Mouse (Mus musculus): ENCODE data around the gene Tradd. TPM values are rescaled to one million over a fixed set of nuclear protein-coding genes. Genes with fewer than 3 reads are reported as not detected.
"Not testable (repeated sequence)": the region's sequence is repeated elsewhere in the genome, so short reads cannot be mapped to it uniquely, and the experiment has no call there.

Gene Tradd
- polyA plus RNA-seq, 1 experiment, result 8.7 TPM

GRCm38 (mm10) chr8:105295895-105296573, 31.6 kb upstream of the Tradd start, which contains the start of gene Exoc3l:
Gene Exoc3l, minus strand, starts transcription at chr8:105296101.
- no peak for DNase-seq (ENCODE audit: extremely low spot score in 1 of 2, low spot score in 1 of 2)

- DNase-seq (ENCODE audit: extremely low spot score in 1 of 2, low spot score in 1 of 2), result no peak
Measured at GRCm38 (mm10) chr8:105295256-105295655, 30.8 kb upstream of the Tradd start.

- no peak for DNase-seq (ENCODE audit: extremely low spot score in 1 of 2, low spot score in 1 of 2)
Measured at GRCm38 (mm10) chr8:105294776-105295175, 30.4 kb upstream of the Tradd start.

- DNase-seq (ENCODE audit: extremely low spot score in 1 of 2, low spot score in 1 of 2), result no peak
Measured at GRCm38 (mm10) chr8:105293405-105293804, 29.0 kb upstream of the Tradd start.

- no peak for DNase-seq (ENCODE audit: extremely low spot score in 1 of 2, low spot score in 1 of 2)
Measured at GRCm38 (mm10) chr8:105292471-105292870, 28.1 kb upstream of the Tradd start.

- DNase-seq (ENCODE audit: extremely low spot score in 1 of 2, low spot score in 1 of 2), result not testable (repeated sequence)
Measured at GRCm38 (mm10) chr8:105291802-105292201, 27.4 kb upstream of the Tradd start.

GRCm38 (mm10) chr8:105291364-105291763, 27.0 kb upstream of the Tradd start:
- not testable (repeated sequence) for DNase-seq (ENCODE audit: extremely low spot score in 1 of 2, low spot score in 1 of 2)

GRCm38 (mm10) chr8:105290554-105291314, 26.3 kb upstream of the Tradd start:
- DNase-seq (ENCODE audit: extremely low spot score in 1 of 2, low spot score in 1 of 2), result peak in 1 of 2 experiments; percentile 86

GRCm38 (mm10) chr8:105289805-105290460, 25.5 kb upstream of the Tradd start, which contains the start of gene 4931428F04Rik:
Gene 4931428F04Rik, minus strand, starts transcription at chr8:105289864.
- DNase-seq (ENCODE audit: extremely low spot score in 1 of 2, low spot score in 1 of 2), result no peak

- DNase-seq (ENCODE audit: extremely low spot score in 1 of 2, low spot score in 1 of 2), result peak; percentile 90 to 95
Measured at GRCm38 (mm10) chr8:105288958-105289732, 24.7 kb upstream of the Tradd start.

- DNase-seq (ENCODE audit: extremely low spot score in 1 of 2, low spot score in 1 of 2), result no peak
Measured at GRCm38 (mm10) chr8:105288231-105288630, 23.8 kb upstream of the Tradd start.

GRCm38 (mm10) chr8:105286907-105287306, 22.5 kb upstream of the Tradd start:
- DNase-seq (ENCODE audit: extremely low spot score in 1 of 2, low spot score in 1 of 2), result no peak

GRCm38 (mm10) chr8:105285514-105285913, 21.1 kb upstream of the Tradd start:
- no peak for DNase-seq (ENCODE audit: extremely low spot score in 1 of 2, low spot score in 1 of 2)

- no peak for DNase-seq (ENCODE audit: extremely low spot score in 1 of 2, low spot score in 1 of 2)
Measured at GRCm38 (mm10) chr8:105283074-105283473, 18.7 kb upstream of the Tradd start.

GRCm38 (mm10) chr8:105282239-105282638, 17.8 kb upstream of the Tradd start:
- no peak for DNase-seq (ENCODE audit: extremely low spot score in 1 of 2, low spot score in 1 of 2)

- DNase-seq (ENCODE audit: extremely low spot score in 1 of 2, low spot score in 1 of 2), result no peak
Measured at GRCm38 (mm10) chr8:105281821-105282220, 17.4 kb upstream of the Tradd start.

GRCm38 (mm10) chr8:105280567-105280966, 16.2 kb upstream of the Tradd start:
- no peak for DNase-seq (ENCODE audit: extremely low spot score in 1 of 2, low spot score in 1 of 2)

GRCm38 (mm10) chr8:105278911-105279334, 14.5 kb upstream of the Tradd start:
- DNase-seq (ENCODE audit: extremely low spot score in 1 of 2, low spot score in 1 of 2), result peak; percentile 76 to 92

GRCm38 (mm10) chr8:105276292-105277120, 12.1 kb upstream of the Tradd start:
- no peak for DNase-seq (ENCODE audit: extremely low spot score in 1 of 2, low spot score in 1 of 2)

GRCm38 (mm10) chr8:105275840-105276239, 11.4 kb upstream of the Tradd start, which contains the start of gene Nol3:
Gene Nol3, plus strand, starts transcription at chr8:105276140.
- DNase-seq (ENCODE audit: extremely low spot score in 1 of 2, low spot score in 1 of 2), result no peak

All from frontal cortex, adult 2 months (tissue).